Mouse (Mus musculus): ENCODE measurements around the gene Mvb12a. TPM values are rescaled to one million over a fixed set of nuclear protein-coding genes. Genes with fewer than 3 reads are reported as not detected.

The Mvb12a gene
- 59.7 and 63.3 TPM in 2 replicates for polyA plus RNA-seq (2014; fragmentation: Nextera tagmentation; extraction: Ambion mirVana)

GRCm38 (mm10) chr8:71542632-71543343, at the start of gene Mvb12a:
Gene Mvb12a (plus strand): TSS chr8:71542922.
- Histone ChIP-seq H3K36me3 (ENCODE audit: control insufficient read depth, insufficient read depth, low read length) (peaks cover 8% of the 10 kb centered on the region), H3K9me3 (replicated peaks; ENCODE audit: control insufficient read depth, low read length) (no peaks in the 10 kb centered on the region), H3K4me3 (ENCODE audit: low read depth, low read length) (peak within 1 kb of the TSS; percentile 80), H3K4me1 (ENCODE audit: control insufficient read depth, insufficient read depth, low read length) (0 out of 2 replicates have a peak, but pooled peaks cover 6% of the 10 kb centered on the region), H3K27ac (ENCODE audit: low read depth, low read length) (no peak within 1 kb of the TSS), H3K27me3 (ENCODE audit: control insufficient read depth, insufficient read depth, low read length) (no peaks in the 10 kb centered on the region), H3K4me2 (peak within 1 kb of the TSS; percentile 85), H3K9ac (ENCODE audit: low read depth, low read length) (peak within 1 kb of the TSS; percentile 72)
- peak; percentile 93 for ATAC-seq (replicated peaks; ENCODE audit: insufficient number of reproducible peaks, low FRiP score, low TSS enrichment)
- under 1% methylated on average over 55 of the region's 55 CpGs for WGBS (ENCODE audit: insufficient replicate concordance)

- H3K27me3 ChIP-seq (ENCODE audit: control insufficient read depth, insufficient read depth, low read length), result no peaks in the 10 kb centered on the region
- 24% methylated on average over 16 of the region's 16 CpGs for WGBS (ENCODE audit: insufficient replicate concordance)
Measured at GRCm38 (mm10) chr8:71495039-71495438, 47.7 kb upstream of the Mvb12a start.

GRCm38 (mm10) chr8:71495811-71496210, 46.9 kb upstream of the Mvb12a start:
- Histone ChIP-seq H3K36me3 (ENCODE audit: control insufficient read depth, insufficient read depth, low read length) (peaks cover 21% of the 10 kb centered on the region), H3K4me3 (ENCODE audit: low read depth, low read length) (no peak overlapping the region), H3K9ac (ENCODE audit: low read depth, low read length) (0 out of 2 replicates have a peak overlapping the region, but pooled peaks have one; percentile 6), H3K27ac (ENCODE audit: low read depth, low read length) (peak overlapping the region; percentile 68), H3K9me3 (replicated peaks; ENCODE audit: control insufficient read depth, low read length) (no peaks in the 10 kb centered on the region), H3K27me3 (ENCODE audit: control insufficient read depth, insufficient read depth, low read length) (no peaks in the 10 kb centered on the region), H3K4me2 (no peak overlapping the region), H3K4me1 (ENCODE audit: control insufficient read depth, insufficient read depth, low read length) (peaks cover 36% of the 10 kb centered on the region)
- ATAC-seq (replicated peaks; ENCODE audit: insufficient number of reproducible peaks, low FRiP score, low TSS enrichment), result no peak
- WGBS (ENCODE audit: insufficient replicate concordance), result 84% methylated on average over 5 of the region's 5 CpGs

More at GRCm38 (mm10) chr8:71495039-71495438, 47.7 kb upstream of the Mvb12a start:
- H3K4me1 ChIP-seq (ENCODE audit: control insufficient read depth, insufficient read depth, low read length), result peaks cover 36% of the 10 kb centered on the region
- no peak overlapping the region for H3K4me3 ChIP-seq (ENCODE audit: low read depth, low read length)
- 0 out of 2 replicates have a peak, but pooled peaks have one; percentile 29 for ATAC-seq (replicated peaks; ENCODE audit: insufficient number of reproducible peaks, low FRiP score, low TSS enrichment)
- 0 out of 2 replicates have a peak overlapping the region, but pooled peaks have one; percentile 22 for H3K27ac ChIP-seq (ENCODE audit: low read depth, low read length)
- H3K9me3 ChIP-seq (replicated peaks; ENCODE audit: control insufficient read depth, low read length), result no peaks in the 10 kb centered on the region
- H3K4me2 ChIP-seq, result no peak overlapping the region
- no peak overlapping the region for H3K9ac ChIP-seq (ENCODE audit: low read depth, low read length)
- H3K36me3 ChIP-seq (ENCODE audit: control insufficient read depth, insufficient read depth, low read length), result peaks cover 26% of the 10 kb centered on the region

- Histone ChIP-seq H3K9me3 (replicated peaks; ENCODE audit: control insufficient read depth, low read length) (no peaks in the 10 kb centered on the region), H3K27ac (ENCODE audit: low read depth, low read length) (peak overlapping the region; percentile 82), H3K9ac (ENCODE audit: low read depth, low read length) (no peak overlapping the region), H3K4me1 (ENCODE audit: control insufficient read depth, insufficient read depth, low read length) (peaks cover 36% of the 10 kb centered on the region), H3K36me3 (ENCODE audit: control insufficient read depth, insufficient read depth, low read length) (peaks cover 15% of the 10 kb centered on the region), H3K4me2 (no peak overlapping the region), H3K4me3 (ENCODE audit: low read depth, low read length) (no peak overlapping the region), H3K27me3 (ENCODE audit: control insufficient read depth, insufficient read depth, low read length) (no peaks in the 10 kb centered on the region)
- ATAC-seq (replicated peaks; ENCODE audit: insufficient number of reproducible peaks, low FRiP score, low TSS enrichment), result peak; percentile 32
- 38% methylated on average over 11 of the region's 11 CpGs for WGBS (ENCODE audit: insufficient replicate concordance)
Measured at GRCm38 (mm10) chr8:71496481-71496880, 46.2 kb upstream of the Mvb12a start.

GRCm38 (mm10) chr8:71497077-71497645, 45.6 kb upstream of the Mvb12a start:
- Histone ChIP-seq H3K4me1 (ENCODE audit: control insufficient read depth, insufficient read depth, low read length) (peaks cover 36% of the 10 kb centered on the region), H3K36me3 (ENCODE audit: control insufficient read depth, insufficient read depth, low read length) (peaks cover 11% of the 10 kb centered on the region), H3K9ac (ENCODE audit: low read depth, low read length) (no peak overlapping the region), H3K27me3 (ENCODE audit: control insufficient read depth, insufficient read depth, low read length) (no peaks in the 10 kb centered on the region), H3K27ac (ENCODE audit: low read depth, low read length) (peak overlapping the region; percentile 82), H3K9me3 (replicated peaks; ENCODE audit: control insufficient read depth, low read length) (no peaks in the 10 kb centered on the region), H3K4me2 (no peak overlapping the region), H3K4me3 (ENCODE audit: low read depth, low read length) (no peak overlapping the region)
- ATAC-seq (replicated peaks; ENCODE audit: insufficient number of reproducible peaks, low FRiP score, low TSS enrichment), result no peak
- 86% methylated on average over 1 of the region's 1 CpGs for WGBS (ENCODE audit: insufficient replicate concordance)

GRCm38 (mm10) chr8:71497881-71498501, 44.7 kb upstream of the Mvb12a start:
- Histone ChIP-seq H3K9ac (ENCODE audit: low read depth, low read length) (peak overlapping the region; percentile 43; the same call in 1 of the 2 replicates), H3K4me3 (ENCODE audit: low read depth, low read length) (no peak overlapping the region), H3K27ac (ENCODE audit: low read depth, low read length) (peak overlapping the region; percentile 82), H3K9me3 (replicated peaks; ENCODE audit: control insufficient read depth, low read length) (no peaks in the 10 kb centered on the region), H3K27me3 (ENCODE audit: control insufficient read depth, insufficient read depth, low read length) (no peaks in the 10 kb centered on the region), H3K4me2 (peak overlapping the region; percentile 42), H3K4me1 (ENCODE audit: control insufficient read depth, insufficient read depth, low read length) (peaks cover 36% of the 10 kb centered on the region), H3K36me3 (ENCODE audit: control insufficient read depth, insufficient read depth, low read length) (peaks cover 3% of the 10 kb centered on the region; the same call in 1 of the 2 replicates)
- 17% methylated on average over 15 of the region's 15 CpGs for WGBS (ENCODE audit: insufficient replicate concordance)
- ATAC-seq (replicated peaks; ENCODE audit: insufficient number of reproducible peaks, low FRiP score, low TSS enrichment), result no peak

- Histone ChIP-seq H3K9ac (ENCODE audit: low read depth, low read length) (no peak overlapping the region), H3K4me3 (ENCODE audit: low read depth, low read length) (no peak overlapping the region), H3K9me3 (replicated peaks; ENCODE audit: control insufficient read depth, low read length) (no peaks in the 10 kb centered on the region), H3K27me3 (ENCODE audit: control insufficient read depth, insufficient read depth, low read length) (no peaks in the 10 kb centered on the region), H3K36me3 (ENCODE audit: control insufficient read depth, insufficient read depth, low read length) (no peaks in the 10 kb centered on the region), H3K4me2 (peak overlapping the region; percentile 42), H3K27ac (ENCODE audit: low read depth, low read length) (peak overlapping the region; percentile 82), H3K4me1 (ENCODE audit: control insufficient read depth, insufficient read depth, low read length) (peaks cover 36% of the 10 kb centered on the region)
- 23% methylated on average over 16 of the region's 16 CpGs for WGBS (ENCODE audit: insufficient replicate concordance)
- ATAC-seq (replicated peaks; ENCODE audit: insufficient number of reproducible peaks, low FRiP score, low TSS enrichment), result peak; percentile 41; the same call in 1 of the 2 replicates
Measured at GRCm38 (mm10) chr8:71498816-71499690, 43.7 kb upstream of the Mvb12a start.

- no peaks in the 10 kb centered on the region for H3K9me3 ChIP-seq (replicated peaks; ENCODE audit: control insufficient read depth, low read length)
- peaks cover 40% of the 10 kb centered on the region for H3K27me3 ChIP-seq (ENCODE audit: control insufficient read depth, insufficient read depth, low read length)
- no peak overlapping the region for H3K4me2 ChIP-seq
- H3K9ac ChIP-seq (ENCODE audit: low read depth, low read length), result no peak overlapping the region
- H3K27ac ChIP-seq (ENCODE audit: low read depth, low read length), result no peak overlapping the region
- H3K4me1 ChIP-seq (ENCODE audit: control insufficient read depth, insufficient read depth, low read length), result peaks cover 10% of the 10 kb centered on the region
- no peak for ATAC-seq (replicated peaks; ENCODE audit: insufficient number of reproducible peaks, low FRiP score, low TSS enrichment)
- 85% methylated on average over 4 of the region's 4 CpGs for WGBS (ENCODE audit: insufficient replicate concordance)
- H3K4me3 ChIP-seq (ENCODE audit: low read depth, low read length), result no peak overlapping the region
- no peaks in the 10 kb centered on the region for H3K36me3 ChIP-seq (ENCODE audit: control insufficient read depth, insufficient read depth, low read length)
Measured at GRCm38 (mm10) chr8:71504349-71504748, 38.4 kb upstream of the Mvb12a start.
